Mouse (Mus musculus) bone marrow, adult 2 months (tissue): Measurements from ENCODE around the gene Fam193b.

Experiments used
- CTCF ChIP-seq: fragments of 200-500 bp; IDR thresholded peaks from 2 replicates; pipeline ENCODE4 v1.5.1; 2011; ENCODE audit warnings: low read length, control low read depth; ENCODE audit not compliant: control insufficient read depth, insufficient read depth
- POLR2A ChIP-seq: fragments of 200-500 bp; IDR thresholded peaks from 2 replicates; pipeline ENCODE4 v1.6.1; 2011; ENCODE audit warnings: low read depth, mild to moderate bottlenecking, control low read depth, low read length, borderline replicate concordance; ENCODE audit not compliant: control insufficient read depth

DNA sequence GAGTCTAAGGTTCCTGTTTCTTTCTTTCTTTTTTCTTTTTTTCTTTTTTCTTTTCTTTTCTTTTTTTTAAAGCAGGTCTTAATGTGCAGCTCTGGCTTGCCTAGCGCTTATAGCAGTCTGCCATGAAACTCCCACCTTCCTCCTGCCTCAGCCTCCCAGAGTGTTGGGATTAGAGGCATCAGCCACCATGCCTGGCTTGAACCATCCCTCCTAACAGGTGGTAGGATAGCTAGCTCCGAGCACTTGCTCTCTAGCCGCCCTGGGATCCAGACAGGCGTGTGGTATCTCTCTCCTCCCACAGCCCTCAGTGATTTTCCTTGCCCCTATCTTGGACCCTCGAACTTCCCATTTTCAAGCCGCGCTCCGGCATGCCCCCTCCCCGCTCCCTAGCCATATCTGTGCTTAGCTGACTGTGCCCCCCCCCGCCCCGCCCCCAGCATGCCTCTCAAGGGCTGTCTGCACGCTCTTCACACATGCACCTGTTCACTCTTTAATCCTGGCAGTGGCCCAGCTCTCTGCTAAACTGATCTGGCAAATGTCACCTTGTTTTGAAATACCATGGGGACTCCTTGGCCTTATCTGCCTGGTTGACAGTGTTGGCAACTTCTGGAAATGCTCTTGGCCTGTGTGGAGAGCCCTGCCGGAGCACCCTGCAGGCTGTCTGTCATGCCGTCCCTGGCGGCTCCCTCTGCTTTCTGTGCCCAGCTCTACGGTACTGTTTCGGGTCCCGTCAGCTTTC lies 75.9 kb downstream of the Fam193b start:
- TF ChIP-seq CTCF (no peak), POLR2A (no peak)
